ENCODE assay signal across 8 mouse cellular contexts in genomic region chr9:123478586-123479195, GRCm38 (mm10). TPM values are rescaled to one million over a fixed set of nuclear protein-coding genes. Genes with fewer than 3 reads are reported as not detected.
DNase-seq lines count a peak whose midpoint lies in the region; ATAC-seq lines count a peak whose summit lies in the region.

Gene Limd1 (plus strand): TSS chr9:123478706.

- ATAC-seq in liver, embryonic 11.5 days (replicated peaks; ENCODE audit: low FRiP score), result peak; percentile 83
- ATAC-seq in monocyte, adult 5-6 weeks (replicated peaks; ENCODE audit: insufficient number of reproducible peaks, low FRiP score, low TSS enrichment, poor library complexity, severe bottlenecking), result no peak
- ATAC-seq in stomach, embryonic 14.5 days (ENCODE audit: insufficient number of reproducible peaks, insufficient read depth, low FRiP score, low read depth), result peak; percentile 87

- H3K4me1 ChIP-seq in liver, embryonic 11.5 days (replicated peaks; ENCODE audit: control insufficient read depth, insufficient read depth, low read length), result peaks cover 41% of the 10 kb centered on the region
- peaks cover 40% of the 10 kb centered on the region for H3K4me1 ChIP-seq in stomach, embryonic 14.5 days (ENCODE audit: control insufficient read depth, insufficient read depth, low read length)

- WGBS in liver, embryonic 11.5 days, result 0% methylated on average over 32 of the region's 57 CpGs
- WGBS in stomach, embryonic 14.5 days, result under 1% methylated on average over 43 of the region's 57 CpGs

- peak within 1 kb of the TSS; percentile 99 for H3K4me2 ChIP-seq in liver, embryonic 11.5 days
- H3K4me2 ChIP-seq in stomach, embryonic 14.5 days (replicated peaks; ENCODE audit: low read depth, low read length), result peak within 1 kb of the TSS; percentile 98

- no peaks in the 10 kb centered on the region for H3K9me3 ChIP-seq in liver, embryonic 11.5 days (ENCODE audit: control insufficient read depth, low read length)
- H3K9me3 ChIP-seq in stomach, embryonic 14.5 days (ENCODE audit: control insufficient read depth, low read depth, low read length), result no peaks in the 10 kb centered on the region

- peak within 1 kb of the TSS; percentile 78 for H3K4me3 ChIP-seq in liver, embryonic 11.5 days (ENCODE audit: low read depth, low read length)
- H3K4me3 ChIP-seq in stomach, embryonic 14.5 days (ENCODE audit: low read depth, low read length), result peak within 1 kb of the TSS; percentile 68

- H3K9ac ChIP-seq in liver, embryonic 11.5 days (ENCODE audit: low read depth, low read length), result peak within 1 kb of the TSS; percentile 88
- H3K9ac ChIP-seq in stomach, embryonic 14.5 days (replicated peaks; ENCODE audit: low read depth, low read length), result peak within 1 kb of the TSS; percentile 65

- H3K36me3 ChIP-seq in liver, embryonic 11.5 days (ENCODE audit: control insufficient read depth, insufficient read depth, low read length), result peaks cover 9% of the 10 kb centered on the region
- peaks cover 12% of the 10 kb centered on the region for H3K36me3 ChIP-seq in stomach, embryonic 14.5 days (ENCODE audit: control insufficient read depth, insufficient read depth, low read length)

- no peaks in the 10 kb centered on the region for H3K27me3 ChIP-seq in liver, embryonic 11.5 days (replicated peaks; ENCODE audit: control insufficient read depth, insufficient read depth, low read length)
- H3K27me3 ChIP-seq in stomach, embryonic 14.5 days (ENCODE audit: control insufficient read depth, insufficient read depth, low read length), result no peaks in the 10 kb centered on the region

- H3K27ac ChIP-seq in liver, embryonic 11.5 days (ENCODE audit: low read depth, low read length), result peak within 1 kb of the TSS; percentile 87
- H3K27ac ChIP-seq in stomach, embryonic 14.5 days (ENCODE audit: low read length), result peak within 1 kb of the TSS; percentile 80

- peak; percentile 42 for DNase-seq in right cerebral cortex, adult 18-20 months
- DNase-seq in right cerebral cortex, postnatal 36 days (ENCODE audit: low spot score in 2 of 2), result no peak
- DNase-seq in embryo, embryonic 11.5 days (ENCODE audit: low read depth, low spot score), result peak; percentile 35
- peak; percentile 85 to 87 for DNase-seq in heart, adult 18-20 months
- peak; percentile 69 for DNase-seq in kidney, adult 11 months
- peak; percentile 79 for DNase-seq in liver, embryonic 11.5 days (ENCODE audit: low spot score)

RNA-seq across cellular contexts. Expression of gene Limd1, which starts in this region (rescaled TPM):
- 10 to 100 TPM; 32.8 to 37.1 TPM for total RNA-seq in heart, adult 18-20 months (2021)
- 41.7 and 42.2 TPM in 2 replicates for polyA plus RNA-seq in liver, embryonic 11.5 days (2014; fragmentation: Nextera tagmentation; extraction: Ambion mirVana)
- 54.7 to 68.7 TPM (median 65.2 TPM) in 3 replicates for total RNA-seq in monocyte, adult 5-6 weeks (2017)
- polyA plus RNA-seq in stomach, embryonic 14.5 days (2014; fragmentation: Nextera tagmentation; extraction: Ambion mirVana), result 56.3 and 61.0 TPM in 2 replicates

Comparison
In these comparisons a context has a peak if more than half of its experiments do, and no peak if none do; other contexts are left out.
1. DNase-seq: peak in right cerebral cortex, adult 18-20 months (single experiment), embryo, embryonic 11.5 days (single experiment), heart, adult 18-20 months (2 of 2), kidney, adult 11 months (single experiment) and liver, embryonic 11.5 days (single experiment); none in right cerebral cortex, postnatal 36 days (0 of 2).